Mouse (Mus musculus) bone marrow macrophage, adult 2 months (primary cell): ENCODE measurements around the gene Sema4f.

Source experiments
- CTCF ChIP-seq: IDR thresholded peaks from 2 replicates; pipeline ENCODE4 v1.5.1; 2012; ENCODE audit warnings: low read depth, mild to moderate bottlenecking, low read length, moderate library complexity
- POLR2A ChIP-seq: IDR thresholded peaks from 2 replicates; pipeline ENCODE4 v1.6.1; 2012; ENCODE audit warnings: mild to moderate bottlenecking, low read depth, low read length, borderline replicate concordance

DNA sequence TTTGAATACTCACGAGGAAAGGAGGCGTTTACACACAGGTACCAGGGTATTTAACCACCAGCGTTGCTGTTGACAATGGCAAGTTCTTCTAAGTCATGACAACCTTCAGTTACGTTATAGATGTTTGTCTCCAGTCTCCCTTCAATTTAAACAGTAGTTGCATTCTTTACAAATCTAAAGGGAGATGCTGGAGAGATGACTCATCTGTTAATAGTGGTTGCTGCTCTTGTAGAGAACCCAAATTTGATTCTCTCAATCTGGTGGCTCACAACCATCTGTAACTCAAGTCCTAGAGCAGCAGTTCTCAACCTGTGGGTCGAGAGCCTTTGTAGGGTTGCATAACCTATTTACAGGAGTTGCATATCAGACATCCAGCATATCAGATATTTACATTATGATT, 71.1 kb downstream of the Sema4f start:
- TF ChIP-seq CTCF (no peak), POLR2A (no peak)
